Mouse (Mus musculus): ENCODE measurements around the gene Fjx1.

- TF ChIP-seq CTCF (IDR thresholded peaks at IDR 0.05; ENCODE audit: insufficient read depth, low read depth, low read length) (no peak), POLR2A (IDR thresholded peaks at IDR 0.05; ENCODE audit: insufficient read depth, low read depth, low read length) (no peak)
Measured at GRCm38 (mm10) chr2:102468645-102469044, 16.3 kb upstream of the Fjx1 start.

Measured in olfactory bulb, adult 2 months (tissue).